Mouse (Mus musculus) liver, embryonic 12.5 days (tissue): ENCODE data around the gene Cenpp. TPM values are rescaled to one million over a fixed set of nuclear protein-coding genes. Genes with fewer than 3 reads are reported as not detected.
"Not testable (repeated sequence)": the region's sequence is repeated elsewhere in the genome, so short reads cannot be mapped to it uniquely, and the experiment has no call there.

Source experiments
- ATAC-seq: fragments of 200-750 bp; cut with Nextera tagmentation; 2 replicates; pipeline ENCODE4 v1.8.0; 2017; ENCODE audit warnings: moderate number of reproducible peaks, mild to moderate bottlenecking, moderate library complexity
- H3K27ac ChIP-seq: fragments of 300-500 bp; sonication (generic); 2 replicates; pipeline ENCODE4 v1.5.1; 2016; ENCODE audit warnings: mild to moderate bottlenecking
- H3K27me3 ChIP-seq: fragments of 300-500 bp; sonication (generic); replicated peaks from 2 replicates; pipeline ENCODE4 v1.6.1; 2016; ENCODE audit warnings: mild to moderate bottlenecking, moderate library complexity
- H3K36me3 ChIP-seq: fragments of 300-500 bp; sonication (generic); 2 replicates; pipeline ENCODE4 v1.6.1; 2016; ENCODE audit warnings: mild to moderate bottlenecking, moderate library complexity
- H3K4me1 ChIP-seq: fragments of 300-500 bp; sonication (generic); 2 replicates; pipeline ENCODE4 v1.6.1; 2016
- H3K4me2 ChIP-seq: fragments of 300-500 bp; sonication (generic); 2 replicates; pipeline ENCODE4 v1.6.1; 2016; ENCODE audit warnings: mild to moderate bottlenecking, moderate library complexity
- H3K4me3 ChIP-seq: fragments of 300-500 bp; sonication (generic); 2 replicates; pipeline ENCODE4 v1.5.1; 2016; ENCODE audit warnings: mild to moderate bottlenecking, moderate library complexity
- H3K9ac ChIP-seq: fragments of 300-500 bp; sonication (generic); 2 replicates; pipeline ENCODE4 v1.6.1; 2016; ENCODE audit warnings: mild to moderate bottlenecking, moderate library complexity
- H3K9me3 ChIP-seq: fragments of 300-500 bp; sonication (generic); replicated peaks from 2 replicates; pipeline ENCODE4 v1.6.1; 2016; ENCODE audit warnings: mild to moderate bottlenecking, moderate library complexity
- WGBS: fragments of 180-500 bp; shearing (Covaris S2); methylation state at CpG from one replicate; pipeline ENCODE4 v1.1.7; 2016; ENCODE audit not compliant: insufficient replicate concordance; 5-methylcytosine and 5-hydroxymethylcytosine counted together
- polyA plus RNA-seq: library from polyadenylated mRNA; unstranded; fragments of >200 nt; fragmentation: Nextera tagmentation; extraction: Ambion mirVana; gene quantifications from 2 replicates; pipeline ENCODE4 v1.2.1, GENCODE M21; 2016

Gene Cenpp
- polyA plus RNA-seq, 1 experiment from 2014 or later, result 30.2 TPM

DNA sequence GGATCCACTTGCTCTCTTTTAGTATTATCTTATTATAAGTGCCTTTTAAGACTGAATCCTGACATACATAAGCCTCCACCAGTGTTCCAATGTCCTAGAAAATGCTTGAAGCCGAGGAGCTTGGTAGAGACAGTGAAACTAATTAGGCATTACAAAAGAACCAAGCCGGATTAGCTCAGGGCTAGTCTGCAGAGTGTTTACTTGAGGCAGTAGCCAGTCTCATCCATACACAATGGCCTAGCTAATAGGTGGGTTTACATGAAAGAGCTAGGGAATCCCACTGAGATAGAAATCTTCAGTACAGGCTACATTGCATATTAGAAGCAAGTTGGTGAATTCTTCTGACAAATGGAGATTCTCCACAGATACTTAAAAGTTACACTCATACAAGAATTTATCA lies 50.0 kb downstream of the Cenpp start:
- H3K9me3 ChIP-seq, H3K27ac ChIP-seq, H3K4me2 ChIP-seq, H3K27me3 ChIP-seq, ATAC-seq, H3K4me1 ChIP-seq, H3K9ac ChIP-seq, H3K4me3 ChIP-seq: not testable (repeated sequence)
- H3K36me3 ChIP-seq, result peaks cover 12% of the 10 kb centered on the region
- 81% methylated on average over 2 of the region's 2 CpGs for WGBS

DNA sequence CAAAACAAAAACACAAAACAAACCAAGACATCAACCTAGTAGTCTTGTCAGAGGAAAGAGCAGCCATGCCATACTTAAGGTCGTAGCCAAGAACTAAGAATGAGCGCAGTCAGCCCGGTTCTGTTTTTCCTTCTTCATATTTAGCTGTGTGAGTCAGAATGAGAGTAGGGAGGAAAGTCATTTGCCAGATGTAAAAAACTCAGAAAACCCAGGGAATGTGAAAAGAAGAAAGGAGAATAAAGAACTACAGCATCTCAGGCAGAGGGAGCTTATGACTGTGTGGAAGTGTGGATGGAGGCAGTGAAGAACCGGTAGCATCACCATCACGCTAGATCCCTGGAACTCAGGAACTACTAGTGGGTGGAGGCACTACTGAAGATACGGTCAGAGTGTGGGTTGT lies 66.5 kb downstream of the Cenpp start:
- Histone ChIP-seq H3K27ac (no peak overlapping the region), H3K9ac (no peak overlapping the region), H3K4me2 (no peak overlapping the region), H3K36me3 (no peaks in the 10 kb centered on the region), H3K4me1 (peaks cover 6% of the 10 kb centered on the region; the same call in 1 of the 2 replicates), H3K27me3 (no peaks in the 10 kb centered on the region), H3K4me3 (no peak overlapping the region), H3K9me3 (no peaks in the 10 kb centered on the region)
- no peak for ATAC-seq
- WGBS, result 91% methylated on average over 6 of the region's 6 CpGs

DNA sequence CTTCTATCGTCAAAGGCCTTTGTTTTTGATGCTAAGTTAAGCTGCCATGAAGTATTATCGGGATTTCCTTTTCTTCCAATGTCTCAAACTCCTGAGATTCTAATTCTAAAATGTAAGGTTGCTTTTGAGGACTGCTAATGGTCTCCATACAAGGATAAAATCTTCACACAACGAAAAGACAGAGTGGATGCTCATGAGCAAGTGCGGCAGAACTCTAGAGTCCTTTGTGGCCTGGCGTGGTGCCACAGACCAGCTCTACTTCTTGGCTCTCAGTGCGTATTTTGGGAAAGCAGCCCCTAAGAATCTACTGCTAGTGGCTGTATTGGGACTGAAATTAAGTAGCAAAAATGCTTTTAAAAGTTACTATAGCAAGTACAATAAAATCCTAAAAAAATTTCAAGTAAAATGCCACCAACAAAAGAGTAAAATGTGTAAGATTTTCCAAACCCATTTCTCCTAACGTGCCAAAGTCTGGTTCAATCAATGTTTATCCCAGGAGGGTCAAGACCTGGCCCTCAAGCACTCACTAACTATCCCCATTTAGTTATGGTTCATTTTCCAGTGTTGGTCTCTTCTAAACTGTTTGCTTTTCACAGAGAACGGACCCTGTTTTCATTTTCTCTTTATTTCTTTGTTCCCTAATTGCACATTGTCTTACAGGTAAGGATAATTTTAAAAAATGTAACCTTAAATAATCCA lies 68.1 kb downstream of the Cenpp start:
- Histone ChIP-seq H3K27me3 (no peaks in the 10 kb centered on the region), H3K4me2 (no peak overlapping the region), H3K9ac (no peak overlapping the region), H3K27ac (no peak overlapping the region), H3K9me3 (no peaks in the 10 kb centered on the region), H3K4me3 (no peak overlapping the region), H3K4me1 (peaks cover 6% of the 10 kb centered on the region; the same call in 1 of the 2 replicates), H3K36me3 (no peaks in the 10 kb centered on the region)
- 80% methylated on average over 8 of the region's 8 CpGs for WGBS
- ATAC-seq, result no peak

DNA sequence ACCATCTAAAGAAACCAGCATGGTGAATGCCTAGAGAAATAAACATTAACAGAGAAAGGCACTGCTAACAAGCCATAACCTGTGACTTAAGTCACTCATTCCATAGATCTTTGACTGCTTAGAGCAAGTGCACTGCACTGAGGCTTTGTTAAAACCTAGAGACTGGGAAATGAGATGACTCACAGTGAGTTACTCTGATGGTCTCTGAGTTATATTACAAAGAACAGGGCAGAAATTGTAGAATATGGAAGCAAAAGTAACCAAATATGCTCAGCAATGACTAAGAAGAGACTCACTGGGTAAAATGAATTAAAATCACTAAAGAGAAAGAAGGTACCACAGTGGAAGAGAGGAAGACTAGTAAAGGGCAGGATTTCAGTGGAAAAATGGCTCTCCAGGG lies 68.7 kb downstream of the Cenpp start:
- Histone ChIP-seq H3K9me3 (no peaks in the 10 kb centered on the region), H3K4me3 (no peak overlapping the region), H3K36me3 (no peaks in the 10 kb centered on the region), H3K27me3 (no peaks in the 10 kb centered on the region), H3K27ac (no peak overlapping the region), H3K4me1 (peaks cover 6% of the 10 kb centered on the region; the same call in 1 of the 2 replicates), H3K9ac (no peak overlapping the region), H3K4me2 (no peak overlapping the region)
- no peak for ATAC-seq

DNA sequence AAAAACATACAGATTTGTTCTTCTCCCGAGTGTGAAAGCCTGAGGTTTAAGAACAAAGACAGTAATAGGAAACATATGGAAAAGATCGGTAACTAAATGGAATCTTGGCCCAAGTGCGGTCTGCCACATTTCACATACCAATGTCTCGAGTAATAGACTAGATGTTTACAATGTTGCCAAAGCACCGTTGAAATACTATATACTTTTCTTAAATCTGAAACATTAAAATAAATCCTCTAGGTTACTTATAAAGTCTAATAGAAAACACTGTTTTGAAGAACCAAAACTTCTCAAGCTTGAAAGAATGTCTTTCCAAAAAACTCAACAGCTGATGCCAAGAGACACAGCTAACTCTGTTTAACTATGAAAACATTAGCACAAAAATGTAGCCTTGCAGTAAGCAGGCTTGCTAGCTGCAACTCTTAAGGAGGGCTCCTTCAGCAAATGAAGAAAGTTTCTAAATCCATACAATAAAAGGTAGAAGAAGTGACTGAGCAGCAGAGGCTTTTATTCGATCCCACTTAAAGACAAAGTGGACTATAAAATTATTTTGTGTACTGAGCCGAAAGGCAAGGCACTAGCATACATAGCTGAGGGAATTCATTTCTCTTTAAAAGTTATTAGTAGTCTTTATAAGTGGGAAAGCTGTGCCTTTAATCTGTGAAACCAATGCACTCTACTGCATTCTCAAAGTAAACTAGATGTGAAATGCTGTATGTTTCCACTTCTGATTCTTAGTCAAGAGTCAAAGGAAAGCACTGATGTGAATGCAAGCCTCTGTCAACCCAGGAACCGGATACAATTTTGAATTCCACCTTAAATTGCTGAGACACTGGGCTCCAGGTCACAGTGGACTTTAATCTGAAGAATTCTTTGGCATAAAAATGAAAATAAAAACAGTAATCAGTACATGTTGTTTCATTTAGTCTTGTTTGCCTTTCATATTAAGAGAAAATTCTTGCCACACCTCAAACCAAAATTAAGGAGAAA lies 70.7 kb downstream of the Cenpp start, which contains the start of gene Omd:
Omd (plus strand) TSS at position 922 of the 990 bp plus-strand sequence.
- Histone ChIP-seq H3K9me3 (no peaks in the 10 kb centered on the region), H3K4me1 (peaks cover under 1% of the 10 kb centered on the region; the same call in 1 of the 2 replicates), H3K9ac (no peak within 1 kb of the TSS), H3K27ac (no peak within 1 kb of the TSS), H3K27me3 (no peaks in the 10 kb centered on the region), H3K36me3 (no peaks in the 10 kb centered on the region), H3K4me2 (no peak within 1 kb of the TSS), H3K4me3 (no peak within 1 kb of the TSS)
- WGBS, result 80% methylated on average over 8 of the region's 8 CpGs
- no peak for ATAC-seq

DNA sequence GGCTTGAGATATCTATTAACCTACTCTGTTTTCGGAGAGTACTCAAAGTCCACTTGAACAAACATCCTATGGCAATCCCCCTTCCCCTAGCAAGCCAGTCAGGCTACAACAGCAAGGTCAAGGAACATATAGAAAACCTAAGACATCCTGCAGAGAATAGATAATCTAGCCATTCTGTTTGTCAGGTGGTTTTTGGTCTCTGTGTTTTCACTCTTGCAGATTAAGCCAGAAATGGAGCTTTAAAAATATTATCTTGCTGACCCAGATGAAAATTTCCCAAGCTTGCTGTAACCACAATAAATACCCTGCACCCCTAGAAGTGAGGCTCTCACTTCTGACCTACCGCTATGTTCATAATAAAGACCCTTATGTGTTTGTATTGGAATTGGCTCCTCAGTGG lies 81.2 kb downstream of the Cenpp start:
- peak overlapping the region; percentile 45 for H3K4me2 ChIP-seq
- H3K9ac ChIP-seq, result 0 out of 2 replicates have a peak overlapping the region, but pooled peaks have one; percentile 42
- H3K9me3 ChIP-seq, result no peaks in the 10 kb centered on the region
- no peaks in the 10 kb centered on the region for H3K36me3 ChIP-seq
- peak overlapping the region; percentile 71 for H3K27ac ChIP-seq
- no peak overlapping the region for H3K4me3 ChIP-seq
- peak; percentile 87 for ATAC-seq
- WGBS, result 16% methylated on average over 2 of the region's 2 CpGs
- H3K4me1 ChIP-seq, result peaks cover 30% of the 10 kb centered on the region
- no peaks in the 10 kb centered on the region for H3K27me3 ChIP-seq

DNA sequence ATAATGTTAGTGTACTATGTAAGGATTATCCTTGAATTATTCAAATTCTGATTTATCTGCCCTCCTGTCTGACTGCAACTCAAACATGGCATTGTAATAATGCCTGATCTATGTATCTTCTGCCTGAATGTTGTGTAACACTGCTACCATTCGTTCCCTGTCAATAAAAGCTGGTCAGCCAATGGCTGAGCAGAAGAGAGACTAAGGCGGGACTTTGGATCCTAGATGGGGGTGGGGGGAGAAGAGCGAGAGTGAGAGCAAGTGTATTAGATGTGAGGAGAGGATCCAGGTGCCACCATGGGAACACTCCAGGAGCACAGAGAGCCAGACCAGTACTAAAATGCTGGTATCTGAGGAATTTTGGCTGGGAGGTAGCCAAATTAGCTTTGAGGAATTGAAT lies 82.2 kb downstream of the Cenpp start:
- no peaks in the 10 kb centered on the region for H3K9me3 ChIP-seq
- H3K4me2 ChIP-seq, result peak overlapping the region; percentile 45
- H3K36me3 ChIP-seq, result no peaks in the 10 kb centered on the region
- no peak overlapping the region for H3K4me3 ChIP-seq
- H3K27me3 ChIP-seq, result no peaks in the 10 kb centered on the region
- H3K9ac ChIP-seq, result 0 out of 2 replicates have a peak overlapping the region, but pooled peaks have one; percentile 22
- peak overlapping the region; percentile 71 for H3K27ac ChIP-seq
- H3K4me1 ChIP-seq, result peaks cover 30% of the 10 kb centered on the region
- ATAC-seq, result peak; percentile 73
- WGBS, result 39% methylated on average over 3 of the region's 3 CpGs

DNA sequence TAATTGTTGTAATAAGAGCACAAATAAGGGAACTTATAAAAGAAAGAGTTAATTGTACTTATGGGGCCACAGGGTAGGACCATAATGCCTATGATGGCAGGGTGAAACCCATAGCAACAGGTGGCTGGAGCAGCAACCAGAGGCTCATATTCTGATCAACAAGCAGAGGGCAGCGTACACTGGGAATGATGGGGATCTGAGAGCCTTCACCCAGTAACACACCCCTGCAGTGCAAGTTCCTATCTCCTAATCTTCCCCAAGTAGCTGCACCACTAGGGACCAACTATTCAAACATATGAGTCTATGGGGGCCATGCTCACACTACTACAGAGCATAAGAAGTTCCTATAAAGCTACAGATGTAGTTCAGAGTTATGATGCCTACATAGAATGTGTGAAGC lies 88.2 kb downstream of the Cenpp start:
- Histone ChIP-seq H3K9me3 (no peaks in the 10 kb centered on the region), H3K9ac (no peak overlapping the region), H3K27me3 (no peaks in the 10 kb centered on the region), H3K4me3 (no peak overlapping the region), H3K36me3 (no peaks in the 10 kb centered on the region), H3K27ac (no peak overlapping the region), H3K4me2 (no peak overlapping the region), H3K4me1 (peaks cover 32% of the 10 kb centered on the region)
- WGBS, result 54% methylated on average over 1 of the region's 1 CpGs
- ATAC-seq, result peak; percentile 55; the same call in 1 of the 2 replicates

DNA sequence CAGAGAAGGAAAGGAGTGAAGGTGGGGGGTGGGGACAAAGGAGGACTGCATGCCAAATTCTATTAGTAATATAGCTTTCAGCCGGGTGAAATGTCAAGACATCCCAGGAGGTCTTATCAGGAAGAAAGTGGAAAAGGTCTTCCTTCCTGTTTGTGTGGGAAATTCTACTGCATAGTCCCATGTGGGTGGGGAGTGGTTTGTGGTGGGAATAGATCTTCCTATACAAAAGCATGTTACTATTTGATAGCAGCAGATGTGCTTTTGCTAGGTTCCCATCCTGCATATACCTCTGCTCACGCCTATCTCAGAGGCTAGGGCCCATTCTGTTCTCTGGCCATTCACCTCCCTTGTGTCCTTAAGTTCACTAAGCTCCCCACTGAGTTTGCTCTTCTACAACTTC lies 91.7 kb downstream of the Cenpp start:
- H3K4me3 ChIP-seq, result no peak overlapping the region
- no peaks in the 10 kb centered on the region for H3K9me3 ChIP-seq
- H3K36me3 ChIP-seq, result no peaks in the 10 kb centered on the region
- H3K9ac ChIP-seq, result no peak overlapping the region
- H3K27ac ChIP-seq, result 0 out of 2 replicates have a peak overlapping the region, but pooled peaks have one; percentile 45
- no peaks in the 10 kb centered on the region for H3K27me3 ChIP-seq
- WGBS, result 13% methylated on average over 2 of the region's 2 CpGs
- peak; percentile 83 for ATAC-seq
- peaks cover 34% of the 10 kb centered on the region for H3K4me1 ChIP-seq
- peak overlapping the region; percentile 22; the same call in 1 of the 2 replicates for H3K4me2 ChIP-seq

DNA sequence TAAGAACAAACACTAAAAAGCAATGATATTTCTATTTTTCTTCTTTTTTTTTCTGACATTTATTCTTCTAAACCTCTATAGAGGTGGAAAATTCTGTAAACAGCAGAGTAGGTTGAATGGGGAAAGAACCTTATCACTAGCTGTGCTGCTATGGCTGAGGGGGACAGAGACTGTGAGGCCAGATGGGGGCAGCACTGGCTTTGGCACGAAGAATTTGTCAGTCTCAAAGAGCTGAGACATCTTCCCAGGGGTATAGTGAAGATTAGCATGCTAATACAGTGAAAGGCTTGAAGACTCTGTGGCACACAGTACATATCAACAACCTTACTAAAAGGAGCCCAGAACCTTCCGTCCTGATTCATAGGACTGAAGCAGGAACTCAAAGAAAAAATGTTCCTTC lies 93.4 kb downstream of the Cenpp start:
- H3K4me2 ChIP-seq, result no peak overlapping the region
- no peak overlapping the region for H3K27ac ChIP-seq
- ATAC-seq, result peak; percentile 76; the same call in 1 of the 2 replicates
- H3K9ac ChIP-seq, result no peak overlapping the region
- 33% methylated on average over 2 of the region's 2 CpGs for WGBS
- H3K9me3 ChIP-seq, result no peaks in the 10 kb centered on the region
- no peaks in the 10 kb centered on the region for H3K36me3 ChIP-seq
- peaks cover 23% of the 10 kb centered on the region for H3K4me1 ChIP-seq
- no peaks in the 10 kb centered on the region for H3K27me3 ChIP-seq
- H3K4me3 ChIP-seq, result no peak overlapping the region

DNA sequence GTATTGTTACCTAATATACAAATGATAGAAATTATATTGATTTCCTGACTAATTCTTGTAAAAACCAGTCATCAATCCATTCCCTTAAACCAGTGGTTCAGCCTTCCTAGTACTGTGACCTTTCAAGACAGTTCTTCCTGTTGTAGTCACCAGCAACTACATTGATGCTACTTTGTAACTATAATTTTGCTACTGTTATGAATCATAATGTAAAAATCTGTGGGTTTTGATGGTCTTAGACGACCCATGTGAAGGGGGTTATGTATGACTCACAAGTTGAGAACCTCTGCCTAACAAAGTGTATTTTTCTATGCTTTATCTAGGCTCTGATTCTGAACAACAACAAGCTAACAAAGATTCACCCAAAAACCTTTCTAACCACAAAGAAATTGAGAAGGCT lies 95.7 kb downstream of the Cenpp start:
- no peak for ATAC-seq
- Histone ChIP-seq H3K27me3 (no peaks in the 10 kb centered on the region), H3K9ac (no peak overlapping the region), H3K9me3 (no peaks in the 10 kb centered on the region), H3K4me3 (no peak overlapping the region), H3K4me2 (no peak overlapping the region), H3K36me3 (no peaks in the 10 kb centered on the region), H3K4me1 (peaks cover 22% of the 10 kb centered on the region), H3K27ac (no peak overlapping the region)
- WGBS, result 33% methylated on average over 1 of the region's 1 CpGs

DNA sequence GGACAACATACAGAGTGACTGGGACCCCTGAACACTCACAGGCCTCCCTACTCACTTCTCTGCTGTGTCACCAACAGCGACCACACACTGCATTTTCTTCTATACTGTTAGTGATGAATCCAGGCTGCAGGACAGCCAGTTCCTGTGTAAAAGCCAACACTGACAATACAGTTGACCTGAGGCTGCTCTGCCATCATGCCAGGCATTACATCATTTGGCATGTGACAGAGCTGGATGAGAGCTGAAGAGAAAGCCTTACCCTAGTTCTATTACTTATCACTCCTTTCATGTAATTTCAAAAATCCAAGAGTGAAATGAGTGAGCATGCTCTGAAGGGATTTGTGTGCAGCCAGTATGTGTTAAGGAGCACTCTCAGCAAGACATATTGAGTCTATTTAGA lies 96.4 kb downstream of the Cenpp start:
- H3K9ac ChIP-seq, result no peak overlapping the region
- H3K27ac ChIP-seq, result no peak overlapping the region
- H3K9me3 ChIP-seq, result no peaks in the 10 kb centered on the region
- H3K36me3 ChIP-seq, result no peaks in the 10 kb centered on the region
- ATAC-seq, result no peak
- no peak overlapping the region for H3K4me2 ChIP-seq
- H3K27me3 ChIP-seq, result no peaks in the 10 kb centered on the region
- no peak overlapping the region for H3K4me3 ChIP-seq
- 63% methylated on average over 1 of the region's 1 CpGs for WGBS
- H3K4me1 ChIP-seq, result peaks cover 17% of the 10 kb centered on the region
